Mouse (Mus musculus) cerebellum, postnatal 10 days (tissue): ENCODE results near the gene Prmt3.

ENCODE experiments used
- DNase-seq, 2 experiments: peaks; one replicate each; pipeline ENCODE4 v3.0.0; 2021; ENCODE audit warnings: mixed read lengths in 2 of 2

The Prmt3 gene

DNA sequence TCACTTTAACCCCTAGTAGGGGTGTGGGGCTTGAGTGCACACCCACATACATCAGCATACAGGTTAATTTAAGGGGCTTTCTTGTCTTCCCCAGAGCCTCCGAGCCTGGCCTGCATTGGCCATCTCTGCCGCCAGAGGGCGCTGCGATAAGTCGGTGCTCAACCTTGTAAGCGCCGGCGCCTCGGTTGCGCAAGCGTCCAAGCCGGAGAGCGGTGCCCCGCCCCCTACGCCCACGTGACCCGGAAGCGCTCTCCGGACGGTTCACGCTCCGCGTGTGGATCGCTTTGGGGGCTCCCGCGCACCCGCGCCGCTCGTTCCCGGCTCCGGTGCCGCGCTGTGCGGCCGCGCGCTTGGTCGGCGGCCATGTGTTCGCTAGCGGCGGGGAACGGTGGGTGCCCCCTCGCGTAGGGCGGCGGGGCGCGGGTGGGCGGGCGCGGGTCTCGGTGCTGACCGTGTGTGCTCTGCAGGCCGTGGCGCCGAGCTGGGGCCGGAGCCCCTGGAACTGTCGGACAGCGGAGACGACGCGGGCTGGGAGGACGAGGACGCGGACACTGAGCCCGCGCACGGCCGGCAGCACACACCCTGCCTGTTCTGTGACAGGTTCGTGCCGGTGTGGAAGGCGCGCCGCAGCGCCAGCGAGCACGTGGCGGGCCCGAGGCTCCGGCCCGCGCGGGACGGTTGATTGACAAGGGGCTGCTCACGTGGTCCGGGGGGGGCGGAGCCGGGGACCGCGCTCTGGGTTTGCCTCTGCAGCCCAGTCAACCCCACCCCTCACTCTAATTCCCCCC, at the start of gene Prmt3:
Gene Prmt3, plus strand, starts transcription at position 233 of the 788 bp plus-strand sequence.
- DNase-seq, result peak; percentile 100

DNA sequence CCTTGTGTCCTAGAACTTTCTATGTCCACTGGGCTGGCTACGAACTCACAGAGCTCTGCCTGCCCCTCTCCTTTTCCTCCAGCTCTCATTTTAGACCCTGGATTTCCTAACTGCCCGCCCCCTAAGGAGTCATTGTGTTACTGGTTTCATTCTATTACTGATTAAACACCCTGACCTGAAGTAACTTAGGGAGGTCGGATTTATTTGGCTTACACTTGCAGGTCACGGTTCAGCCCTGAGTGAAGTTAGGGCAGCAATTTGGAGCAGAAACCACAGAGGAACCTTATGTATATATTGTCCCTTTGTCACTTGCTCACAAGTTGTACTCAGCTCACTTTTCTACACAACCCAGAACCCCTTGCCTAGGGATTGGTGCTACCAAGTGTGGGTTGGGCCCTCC, 43.8 kb upstream of the Prmt3 start:
- DNase-seq, result no peak

DNA sequence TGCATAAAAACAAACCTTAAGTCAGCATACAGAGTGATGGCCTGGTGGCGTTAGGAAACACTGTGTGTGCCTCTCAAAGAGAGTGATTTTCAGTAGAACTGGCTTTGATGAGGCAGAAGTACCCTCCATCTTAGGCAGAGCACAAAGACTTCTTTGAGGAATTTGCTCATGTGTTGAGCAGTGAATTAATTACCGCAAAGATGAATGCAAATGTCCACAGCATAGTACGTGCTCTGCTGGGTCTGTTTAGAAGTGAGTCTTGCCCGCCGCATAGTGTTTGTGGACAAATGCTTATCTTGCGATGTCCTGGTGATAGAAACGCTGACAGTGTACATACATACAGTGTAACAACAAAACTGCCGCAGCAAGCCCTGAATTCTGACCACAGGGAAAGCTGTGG, 38.7 kb upstream of the Prmt3 start:
- no peak for DNase-seq

DNA sequence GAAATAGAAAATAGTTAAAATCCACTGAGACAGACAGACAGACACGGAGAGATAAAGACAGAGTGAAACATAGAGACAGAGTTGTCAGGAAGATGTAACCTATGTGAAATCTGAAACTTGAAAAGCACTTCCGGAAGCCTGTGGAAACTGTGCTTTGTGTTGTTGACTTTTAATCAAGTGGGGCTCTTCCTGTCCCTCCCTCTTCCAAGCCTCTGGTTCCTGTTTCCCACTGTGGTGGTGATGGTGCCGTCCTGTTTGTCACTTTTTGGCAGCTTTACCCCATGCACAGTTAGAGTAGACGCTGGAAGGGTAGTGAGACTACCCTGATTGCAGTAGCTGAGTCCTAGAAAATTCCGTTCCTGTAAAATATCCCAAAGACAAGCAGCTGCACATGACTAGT, 36.7 kb upstream of the Prmt3 start:
- no peak for DNase-seq

DNA sequence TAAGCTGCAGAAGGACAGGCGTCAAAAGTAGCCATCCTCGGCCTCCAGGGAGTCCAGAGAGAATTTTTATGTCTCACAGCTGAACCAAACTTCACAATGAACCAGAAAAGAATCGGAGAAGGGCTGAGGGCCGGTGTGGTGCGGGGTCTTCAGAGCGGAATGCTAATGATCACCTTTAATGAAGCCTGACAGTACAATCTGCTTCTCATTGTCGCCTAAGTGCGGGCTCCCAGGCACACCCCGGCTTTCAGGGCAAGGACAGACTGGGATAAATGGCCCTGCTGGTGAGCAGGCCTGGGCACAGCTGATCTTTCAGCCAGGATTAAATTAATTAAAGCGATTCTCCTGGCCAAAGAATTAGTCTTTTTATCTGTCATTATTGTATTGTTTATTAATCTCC, 36.2 kb upstream of the Prmt3 start:
- peak; percentile 30 to 40 for DNase-seq

DNA sequence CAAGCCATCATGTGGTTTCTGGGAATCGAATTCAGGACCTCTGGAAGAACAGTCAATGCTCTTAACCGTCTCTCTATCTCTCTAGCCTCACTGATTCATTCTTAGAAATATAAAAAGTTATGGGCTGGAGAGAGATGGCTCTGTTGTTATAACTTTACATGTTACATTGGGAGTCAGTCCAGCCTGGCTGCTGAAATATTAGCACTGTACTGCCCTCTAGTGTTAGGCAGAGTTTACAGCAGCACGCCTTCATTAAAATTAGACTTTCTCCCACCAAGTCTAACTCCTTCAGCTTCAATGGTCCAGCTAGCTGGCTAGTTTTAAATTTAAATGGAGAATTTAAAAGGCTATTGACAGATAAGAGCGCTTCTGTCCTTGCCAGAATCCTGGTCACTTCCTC, 27.0 kb upstream of the Prmt3 start:
- peak; percentile 53 to 75 for DNase-seq

DNA sequence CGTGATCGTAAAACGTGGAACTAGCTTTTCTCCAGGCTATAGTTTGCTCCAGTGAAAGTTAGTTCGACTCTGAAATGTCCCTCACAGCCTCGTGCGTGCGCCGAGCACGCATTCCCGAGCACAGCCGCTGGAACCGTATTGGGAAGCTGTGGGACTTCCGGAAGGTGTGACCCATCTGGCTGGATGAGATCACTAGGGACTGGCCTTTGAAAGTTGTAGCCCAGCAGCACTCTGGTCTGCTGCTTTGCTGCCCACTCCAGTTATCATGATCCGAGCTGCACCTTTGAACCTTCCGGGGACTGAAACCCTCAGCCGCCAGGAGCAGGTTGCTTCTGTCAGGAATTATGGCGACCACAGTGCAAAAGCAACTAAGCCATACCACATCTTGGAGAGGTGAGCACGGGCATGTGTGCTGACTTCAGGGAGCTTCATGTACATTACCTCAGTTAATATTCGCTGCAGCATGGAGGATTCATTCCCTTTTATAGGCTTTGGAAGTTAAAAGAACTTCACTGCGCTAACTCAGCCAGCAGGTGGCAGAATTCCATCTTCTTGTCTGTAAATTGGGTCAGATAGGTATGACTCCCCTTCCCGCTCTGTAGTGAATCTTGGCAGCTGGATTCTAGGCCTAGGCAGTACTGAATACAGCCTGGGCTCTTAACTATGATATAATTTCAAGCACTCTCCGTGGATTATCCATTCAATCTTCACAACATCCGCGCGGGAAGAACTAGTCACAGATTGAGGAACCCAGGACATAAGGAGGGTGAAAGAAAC, 25.2 kb upstream of the Prmt3 start:
- DNase-seq, result peak; percentile 67 to 74

DNA sequence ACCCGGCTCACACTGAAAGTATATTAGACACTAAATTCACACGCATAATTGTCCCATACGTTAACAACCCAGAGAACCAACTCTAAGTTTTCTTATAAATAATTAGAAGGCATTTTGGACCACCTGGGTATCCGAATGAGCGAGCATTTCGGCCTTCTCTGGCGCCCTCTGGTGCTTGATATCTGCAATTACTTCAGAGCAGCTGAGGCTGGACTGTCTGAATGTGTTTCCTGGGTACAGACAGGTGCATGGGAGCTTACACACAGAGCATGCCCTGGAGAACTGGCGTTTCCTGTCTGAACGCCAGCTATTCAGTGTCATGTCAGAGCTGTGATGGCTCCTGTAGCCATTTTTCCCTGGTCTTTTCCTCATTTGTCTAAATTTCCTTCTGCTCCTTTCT, 23.4 kb upstream of the Prmt3 start:
- DNase-seq, result peak; percentile 76 to 82

DNA sequence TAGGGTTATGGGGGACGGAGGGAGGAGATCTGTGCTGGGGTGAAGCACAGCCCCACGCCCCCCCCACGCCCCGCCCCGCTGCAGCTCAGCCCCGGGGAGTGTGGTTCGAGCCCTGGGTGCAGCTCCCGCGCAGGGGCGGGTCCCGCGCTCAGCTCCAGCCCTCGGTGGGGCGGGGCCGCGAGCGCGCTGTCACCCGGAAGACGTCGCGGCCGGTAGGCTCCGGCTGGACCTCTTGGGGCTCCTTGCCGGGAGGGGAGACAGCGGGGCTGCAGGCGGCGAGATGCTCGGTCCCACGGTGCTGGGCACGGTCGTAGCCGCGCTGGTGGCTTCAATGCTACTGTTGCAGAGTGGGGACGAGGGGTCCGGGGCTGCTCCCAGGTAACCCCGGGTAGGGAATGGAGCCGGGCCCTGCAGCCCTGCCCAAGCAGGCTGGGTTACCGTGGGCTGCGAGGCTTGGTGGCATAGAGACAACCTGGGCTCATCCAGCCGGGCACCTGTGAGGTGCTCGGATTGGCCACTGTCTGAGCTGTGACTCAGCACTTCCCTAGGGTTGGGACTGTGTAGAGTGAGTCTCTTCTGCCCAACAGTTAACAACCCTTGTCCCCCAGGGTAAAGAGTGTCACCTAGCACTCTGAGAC, 19.1 kb upstream of the Prmt3 start, which contains the start of gene Htatip2:
Gene Htatip2, plus strand, starts transcription at position 182 of the 638 bp plus-strand sequence.
- peak in 1 of 2 experiments; percentile 38 for DNase-seq

DNA sequence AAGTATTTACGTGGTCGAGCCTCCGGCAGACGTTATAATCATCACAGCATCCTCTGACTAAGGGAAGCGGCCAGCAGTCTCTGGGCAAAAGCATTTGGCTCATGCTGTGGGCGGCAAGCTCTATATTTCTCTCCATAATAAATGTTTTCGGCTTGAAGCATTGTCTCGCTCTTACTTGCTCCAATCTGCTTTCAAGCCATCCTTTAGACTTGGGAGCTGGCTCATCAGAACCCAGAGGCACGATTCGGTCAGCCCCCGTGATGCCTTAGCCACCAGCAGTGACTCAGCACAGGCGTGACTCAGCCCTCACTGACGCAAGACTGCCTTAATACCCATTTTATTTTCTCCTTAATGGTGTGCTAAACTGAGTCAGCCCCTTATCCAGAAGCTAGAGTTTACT, 15.5 kb upstream of the Prmt3 start:
- no peak for DNase-seq

DNA sequence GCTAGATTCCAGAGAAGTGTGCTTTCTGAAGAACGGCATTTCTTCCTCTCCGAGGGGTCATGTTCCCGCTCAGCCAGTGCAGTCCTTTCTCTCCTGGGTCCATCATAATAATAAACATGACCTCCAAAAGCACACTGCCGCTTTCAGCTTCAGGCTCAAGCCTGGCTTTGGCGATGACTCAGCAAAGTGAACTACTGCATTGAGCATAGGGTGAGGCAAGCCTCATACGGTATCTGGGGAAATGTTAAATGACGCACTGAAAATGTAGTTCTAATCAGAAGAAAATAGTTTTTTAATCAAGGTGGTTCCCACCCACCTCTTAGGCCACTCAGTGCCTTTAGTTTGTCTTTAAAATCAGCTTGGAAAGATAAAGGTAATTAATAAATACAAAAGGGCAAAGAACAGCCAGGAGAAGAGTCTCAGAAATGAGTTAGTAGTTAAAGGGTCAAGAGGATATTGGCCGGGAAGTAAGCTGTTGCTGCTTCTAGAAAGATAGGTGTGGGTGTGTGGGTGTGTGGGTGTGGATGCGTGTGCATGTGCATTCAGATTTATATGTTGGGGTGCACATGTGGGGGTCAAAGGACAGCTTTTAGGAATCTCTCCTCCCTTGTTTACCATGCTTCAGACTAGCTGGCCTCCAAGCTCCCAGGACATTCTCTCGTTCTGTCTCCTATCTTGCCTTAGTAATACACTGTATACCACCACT, 14.0 kb upstream of the Prmt3 start:
- no peak for DNase-seq

DNA sequence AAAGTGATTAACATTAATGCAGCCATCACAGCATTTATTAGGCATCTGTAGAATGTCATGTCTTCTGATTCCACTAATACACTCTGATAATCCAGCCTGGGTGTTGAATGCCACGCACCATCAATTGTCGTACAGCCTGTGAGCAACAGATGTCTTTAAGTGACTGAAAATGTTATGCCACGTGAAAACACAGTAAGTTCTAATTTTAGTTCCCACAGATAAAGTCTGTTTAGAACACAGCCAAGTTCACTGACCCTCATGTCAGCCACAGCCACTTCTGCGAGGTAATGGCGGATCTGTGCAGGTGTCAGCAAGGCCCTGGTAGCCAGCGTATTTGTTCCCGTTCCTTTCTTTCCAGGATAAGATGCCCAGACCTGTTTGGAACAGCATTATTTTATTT, 12.0 kb upstream of the Prmt3 start:
- no peak for DNase-seq

DNA sequence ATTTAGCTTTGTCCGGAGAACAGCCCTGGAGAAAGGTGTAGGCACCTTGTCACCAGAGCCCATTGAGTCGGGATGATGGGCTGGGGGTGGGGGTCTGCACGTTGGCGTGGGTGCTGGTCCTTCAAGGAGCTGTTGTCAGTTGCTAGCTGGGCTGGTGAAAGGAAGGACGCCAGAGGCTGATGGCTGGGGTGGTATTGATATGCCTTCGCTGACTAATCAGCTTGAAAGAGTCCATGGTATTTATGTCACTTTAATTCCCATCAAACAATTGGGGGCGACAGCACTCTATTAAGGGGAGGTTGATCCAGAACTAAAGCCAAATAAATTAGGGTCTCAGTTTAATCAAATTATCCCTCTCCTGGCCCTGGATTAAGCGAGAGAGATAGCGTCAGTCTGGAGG, 9.6 kb upstream of the Prmt3 start:
- DNase-seq, result no peak

DNA sequence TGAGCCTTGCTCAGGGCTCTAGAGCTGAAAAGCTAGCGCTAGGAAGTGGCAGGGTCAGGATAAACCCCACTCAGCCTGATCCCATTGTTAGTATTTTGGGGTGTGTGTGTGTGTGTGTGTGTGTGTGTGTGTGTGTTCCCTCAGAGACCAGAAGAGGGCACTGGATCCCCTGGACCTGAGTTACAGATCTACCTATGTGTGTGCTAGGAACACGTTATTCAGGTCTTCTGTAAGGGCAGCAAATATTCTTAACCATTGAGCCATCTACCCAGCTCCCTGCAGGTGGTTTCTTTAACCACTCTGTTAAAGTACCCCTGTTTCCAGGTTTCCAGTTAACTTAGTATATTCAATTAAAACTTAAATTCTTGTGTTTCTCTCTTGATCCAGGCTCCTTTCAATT, 3.8 kb upstream of the Prmt3 start:
- no peak for DNase-seq

DNA sequence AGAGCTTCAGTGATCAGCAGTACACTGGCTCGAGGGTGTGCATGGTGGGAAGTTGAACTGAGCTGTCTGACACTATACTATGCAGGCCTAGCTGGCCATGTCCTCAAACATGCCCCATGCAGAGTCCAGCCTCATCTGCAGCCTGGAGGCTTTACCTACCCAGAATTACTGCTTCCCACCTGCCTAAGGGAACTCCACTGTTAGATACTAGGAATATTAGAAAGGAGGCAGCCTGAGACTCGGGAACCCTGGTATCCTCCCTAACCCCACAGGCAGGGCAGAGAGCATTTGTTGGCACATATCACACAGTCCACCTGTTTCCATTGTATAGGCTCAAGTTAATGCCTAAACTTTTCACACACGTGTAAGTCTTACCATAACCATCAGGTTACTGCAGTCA, 561 bp upstream of the Prmt3 start:
- DNase-seq, result peak in 1 of 2 experiments; percentile 16

DNA sequence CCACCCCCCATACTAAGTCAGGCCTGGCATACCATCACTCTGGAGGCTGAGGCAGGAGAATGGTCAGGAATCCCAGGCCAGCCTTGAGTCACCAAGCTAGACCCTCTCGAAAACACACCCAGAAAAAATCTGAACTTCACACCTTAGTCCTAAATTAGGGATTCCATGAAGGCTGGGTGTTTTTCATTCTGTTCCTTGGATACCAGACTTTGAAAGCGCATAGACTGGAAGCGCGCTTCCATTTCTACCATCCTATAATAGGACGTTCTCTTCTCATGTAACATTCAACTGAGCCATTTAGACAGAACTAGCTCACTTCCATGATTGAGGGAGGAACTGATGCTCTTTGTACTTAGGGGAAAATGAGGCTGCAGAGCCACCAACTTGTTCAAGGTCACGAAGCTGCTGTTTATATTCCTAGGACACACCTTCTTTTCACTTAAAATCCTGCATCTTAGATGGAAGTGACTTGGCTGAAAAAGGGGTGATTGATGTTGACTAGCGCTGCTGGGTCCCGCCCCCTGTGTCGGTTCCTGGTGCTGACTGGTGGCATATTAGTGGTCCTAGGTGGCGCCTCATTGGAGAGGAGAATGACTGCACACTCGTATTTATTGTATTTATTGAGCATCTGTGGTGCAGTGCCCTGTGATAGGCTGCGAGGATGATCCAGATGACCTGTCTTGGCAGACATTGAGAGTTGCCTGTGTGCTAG, 914 bp downstream of the Prmt3 start:
- peak; percentile 28 to 30 for DNase-seq

DNA sequence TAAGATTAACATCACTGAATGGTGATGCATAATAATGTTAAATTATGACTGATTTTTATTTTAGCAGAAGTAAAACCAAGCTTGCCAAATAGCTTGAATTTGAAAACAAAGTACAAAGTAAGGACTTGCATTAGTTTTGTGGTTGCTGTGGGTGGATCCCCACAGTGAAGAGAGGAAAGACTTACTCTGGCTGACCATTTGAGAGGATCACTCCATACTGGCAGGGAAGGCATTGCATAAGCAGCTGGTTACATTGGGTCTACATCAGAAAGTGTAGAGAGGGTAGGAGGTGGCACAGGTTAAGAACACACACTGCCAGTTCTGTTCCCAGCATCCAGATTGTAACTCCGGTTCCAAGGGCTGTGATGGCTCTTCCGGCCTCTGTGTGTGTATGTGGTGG, 4.9 kb downstream of the Prmt3 start:
- DNase-seq, result no peak

DNA sequence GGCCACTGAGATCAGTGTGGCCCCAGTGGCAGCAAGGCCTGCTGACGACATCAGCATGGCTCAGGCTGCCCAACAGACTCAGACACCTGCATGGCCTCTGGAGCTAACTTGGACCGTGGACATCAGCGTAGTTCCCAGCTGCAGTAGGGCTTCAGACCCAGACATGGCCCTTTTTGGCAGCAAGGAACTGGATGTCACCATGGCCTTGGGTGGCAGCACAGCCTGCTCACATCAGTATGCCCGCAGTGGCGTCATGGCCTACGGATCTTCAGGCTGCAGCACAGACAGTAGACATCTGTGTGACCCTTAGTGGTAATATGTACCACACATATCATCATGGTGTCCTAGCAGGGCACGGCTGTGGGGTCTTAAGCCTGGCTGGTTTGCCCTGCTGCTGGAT, 7.0 kb downstream of the Prmt3 start:
- no peak for DNase-seq

DNA sequence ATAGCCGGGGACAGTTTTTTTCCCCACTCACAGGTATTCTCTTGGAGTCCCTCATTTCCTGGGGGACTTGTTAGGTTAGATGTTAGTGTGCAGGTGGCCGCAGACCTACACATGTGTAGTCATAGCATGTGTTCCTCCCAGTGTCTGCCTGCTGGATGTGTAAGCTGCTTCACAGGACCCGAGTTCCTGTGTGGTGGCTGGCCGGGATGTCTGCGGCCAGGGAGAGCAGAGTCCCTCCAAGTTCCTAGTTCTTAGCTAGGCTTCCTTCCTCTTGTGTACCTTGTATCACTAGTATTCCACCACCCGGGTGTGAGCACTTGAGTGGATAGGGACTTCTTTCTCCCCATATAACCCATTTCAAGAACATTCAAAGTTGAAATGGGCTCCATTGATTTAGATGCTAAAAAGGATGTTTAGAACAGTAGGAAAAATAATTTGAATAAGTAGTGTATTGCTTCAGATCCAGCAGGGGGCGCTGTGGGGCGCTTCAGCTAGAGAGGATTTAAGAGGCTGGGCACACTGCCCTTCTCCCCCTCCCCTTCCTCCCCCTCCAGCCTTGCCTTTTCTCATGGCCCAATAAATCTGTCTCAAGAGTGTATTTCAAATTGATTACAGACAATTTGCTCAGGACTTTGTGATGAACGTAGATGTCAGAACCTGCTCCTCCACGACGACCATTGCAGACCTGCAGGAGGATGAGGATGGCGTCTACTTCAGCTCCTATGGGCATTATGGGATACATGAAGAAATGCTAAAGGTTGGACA, 8.7 kb downstream of the Prmt3 start:
- DNase-seq, result peak; percentile 91 to 94

DNA sequence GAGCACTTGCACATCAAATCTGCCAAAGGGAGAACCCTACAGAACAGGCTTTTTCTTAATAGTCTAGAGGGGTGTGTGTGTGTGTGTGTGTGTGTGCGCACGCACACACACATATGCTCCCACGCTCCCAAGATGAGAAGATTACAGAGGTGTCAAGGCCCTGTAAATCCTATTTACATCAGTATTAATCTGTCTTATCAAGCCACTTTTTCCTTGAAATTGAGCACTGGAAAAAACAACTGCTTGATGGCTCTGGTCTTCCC, 9.2 kb downstream of the Prmt3 start:
- DNase-seq, result no peak

DNA sequence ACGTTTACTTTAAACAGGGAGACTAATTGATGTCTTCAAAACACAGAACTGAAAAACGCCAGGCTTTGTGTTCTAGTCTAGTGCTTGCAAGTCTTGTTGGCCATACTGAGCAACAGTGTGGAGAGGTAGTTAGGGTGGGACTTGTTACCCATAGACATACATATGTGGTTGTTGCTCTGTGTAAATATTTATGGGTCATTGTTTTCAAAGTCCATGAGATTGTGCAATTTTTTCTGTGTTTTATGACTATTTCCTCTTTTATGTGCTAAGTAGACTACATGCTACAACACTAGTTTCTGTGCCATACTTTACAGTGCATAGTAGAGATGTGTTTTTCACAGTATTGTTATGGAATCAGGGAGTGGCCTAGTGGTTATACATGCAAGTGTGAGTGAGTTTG, 16.2 kb downstream of the Prmt3 start:
- no peak for DNase-seq

DNA sequence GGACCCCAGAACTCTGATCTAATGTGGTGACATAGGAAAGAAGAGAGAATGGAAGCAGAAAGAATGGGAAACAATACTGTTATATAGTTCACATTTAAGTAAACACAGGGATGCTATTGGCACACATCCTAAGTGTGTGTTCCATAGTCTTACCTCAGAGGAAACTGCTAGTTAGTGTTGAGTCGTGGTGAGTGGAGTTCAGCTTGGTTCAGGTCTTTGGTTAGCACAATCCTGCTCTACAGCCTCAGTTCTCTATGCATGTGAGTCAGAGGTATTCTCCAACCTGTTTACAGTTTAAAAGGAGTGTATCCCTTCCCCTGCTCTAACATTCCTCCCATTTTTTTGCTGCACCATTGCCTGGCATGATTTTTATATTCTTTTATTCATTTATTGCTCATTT, 19.0 kb downstream of the Prmt3 start:
- DNase-seq, result no peak
